Mouse (Mus musculus) cerebellum, adult 9-11 months (tissue): Measurements from ENCODE around the gene Ifna2.
A peak's percentile ranks its signal among the peaks of the same experiment; 100 is the strongest.

ENCODE experiments used
- DNase-seq: peaks from one replicate; pipeline ENCODE4 v3.0.0; 2022

Gene Ifna2

DNA sequence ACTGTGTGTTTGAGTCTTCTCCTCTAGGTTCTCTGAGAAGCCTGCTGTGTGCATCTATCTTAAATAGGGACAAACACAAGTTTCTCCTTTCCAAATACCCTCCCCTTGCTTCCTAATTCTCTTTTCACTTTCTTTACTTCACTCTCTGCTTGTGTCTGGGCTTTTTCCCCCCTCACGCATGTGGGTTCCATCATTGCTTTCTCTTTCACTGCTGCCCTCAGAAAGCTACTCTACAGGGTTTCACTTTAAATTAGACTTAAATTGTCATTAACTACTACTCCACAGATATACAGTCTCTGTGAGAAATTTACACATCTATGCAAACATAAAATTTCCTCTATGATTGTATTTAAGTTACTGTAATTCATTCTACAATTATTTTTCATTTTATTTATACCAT, at the start of gene Ifna2:
Gene Ifna2, minus strand, starts transcription at position 101 of the 400 bp plus-strand sequence.
- no peak for DNase-seq

DNA sequence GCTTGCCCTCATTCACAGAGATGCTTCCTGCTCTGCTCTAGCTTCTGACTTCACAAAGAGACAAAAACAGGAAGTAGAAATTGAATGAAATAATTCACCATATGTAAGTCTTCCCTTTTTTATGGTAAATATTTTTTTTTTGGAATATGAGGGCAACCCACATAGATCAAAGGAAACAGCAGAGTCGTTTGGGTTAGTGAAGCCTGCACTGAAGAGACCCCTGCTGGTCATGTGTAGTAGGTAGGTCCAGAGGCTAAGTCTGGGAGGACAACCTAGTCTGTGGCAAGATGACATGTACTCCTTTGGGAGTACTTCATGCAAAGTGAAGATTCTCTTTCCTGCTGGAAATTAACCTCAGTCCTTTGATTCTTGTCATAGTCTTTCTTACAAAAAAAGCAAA, 43.6 kb upstream of the Ifna2 start:
- no peak for DNase-seq

DNA sequence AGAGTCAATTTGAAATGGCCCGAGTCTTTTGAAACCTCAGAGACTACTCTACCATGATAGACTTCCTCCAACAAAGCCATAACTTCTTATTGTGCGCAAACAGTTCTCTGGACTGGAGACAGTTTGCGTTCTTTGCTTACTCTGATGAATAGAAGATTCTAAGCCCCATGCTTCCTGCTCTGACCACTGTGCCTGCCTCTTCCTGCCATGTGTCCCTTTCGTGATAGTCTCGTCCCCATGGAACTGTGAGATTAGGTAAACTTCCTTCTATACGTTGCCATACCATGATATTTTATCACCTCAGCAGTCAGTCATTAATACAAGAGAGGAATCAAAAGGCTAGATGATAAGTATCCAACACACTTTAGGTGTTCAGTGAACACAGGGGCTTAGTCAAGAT, 43.0 kb upstream of the Ifna2 start:
- DNase-seq, result no peak

DNA sequence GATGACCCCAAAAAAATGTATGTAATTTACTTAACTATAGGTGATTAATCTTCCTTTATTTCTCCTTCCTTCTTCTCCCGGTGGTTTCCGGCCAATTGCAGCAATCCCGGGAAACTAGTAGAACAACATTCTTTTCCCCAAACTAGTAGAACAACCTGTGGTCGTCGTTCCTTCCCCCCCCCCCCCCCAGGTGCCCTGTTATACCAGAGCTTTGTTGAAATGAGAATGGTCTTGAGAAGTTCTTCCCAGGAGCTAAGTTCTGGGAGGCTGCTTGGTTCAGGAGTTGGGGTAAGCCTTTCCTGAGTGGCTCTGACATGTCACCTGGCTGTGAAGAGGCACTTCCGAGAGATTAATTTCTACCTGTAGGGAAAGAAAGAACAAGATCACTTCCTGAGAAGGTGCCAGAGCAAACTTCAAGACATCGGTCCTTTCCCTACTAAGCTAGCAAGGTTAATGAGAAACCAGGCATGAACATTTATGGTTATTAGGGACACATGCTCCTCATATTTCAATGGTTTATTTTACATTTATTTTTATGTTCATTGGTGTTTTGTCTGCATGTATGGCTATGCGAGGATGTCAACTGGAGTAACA, 39.9 kb upstream of the Ifna2 start:
- peak; percentile 12 for DNase-seq

DNA sequence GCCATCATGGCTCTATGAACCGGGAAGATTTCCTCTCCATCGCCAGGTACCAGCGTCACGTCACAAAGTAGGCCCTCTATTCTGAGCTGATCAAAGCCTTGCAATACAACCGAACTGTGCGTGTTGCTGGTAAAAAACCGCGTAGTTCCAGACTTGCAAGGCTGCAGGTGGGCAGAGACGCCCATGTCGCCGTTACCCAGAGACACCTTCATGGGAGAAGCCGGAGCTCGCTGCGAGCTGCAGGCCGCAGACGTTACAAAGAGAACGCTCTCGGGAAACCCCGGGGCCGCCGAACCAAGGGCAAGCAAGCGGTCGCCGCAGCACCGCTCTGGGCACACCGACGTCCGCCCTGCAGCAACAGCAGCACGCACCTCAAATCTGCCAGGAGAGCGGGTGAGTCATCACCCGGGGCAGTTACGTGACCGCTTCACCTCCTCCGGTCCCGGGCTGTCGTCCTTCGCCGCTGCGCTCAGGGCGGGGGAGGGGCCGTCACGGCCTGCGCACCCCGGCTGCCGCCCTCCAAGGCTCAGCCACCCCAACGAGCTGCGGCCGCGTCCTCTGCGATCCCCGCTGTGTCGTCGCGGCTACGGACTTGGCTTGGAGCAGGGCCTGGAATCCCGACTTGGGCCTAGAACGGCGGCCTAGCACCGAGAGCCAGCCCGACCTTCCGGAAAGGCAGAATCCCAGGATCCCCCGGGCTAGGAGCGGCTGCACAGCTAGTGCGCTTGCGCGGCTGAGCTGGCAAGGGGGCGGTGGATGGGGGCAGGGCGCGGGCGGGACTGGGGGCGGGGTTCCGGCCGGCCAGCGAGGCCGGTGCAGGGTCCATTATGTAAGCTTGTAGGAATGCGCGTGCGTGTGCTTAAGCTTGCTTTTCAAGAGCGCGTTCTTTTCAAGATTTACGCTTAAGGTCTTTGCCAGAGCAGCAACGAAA, 38.3 kb upstream of the Ifna2 start, which contains the start of the genes Gm26566 and Klhl9:
Gene Gm26566, plus strand, starts transcription at position 15 of the 931 bp plus-strand sequence.
Gene Klhl9, minus strand, starts transcription at position 675 of the 931 bp plus-strand sequence.
- peak; percentile 95 for DNase-seq

DNA sequence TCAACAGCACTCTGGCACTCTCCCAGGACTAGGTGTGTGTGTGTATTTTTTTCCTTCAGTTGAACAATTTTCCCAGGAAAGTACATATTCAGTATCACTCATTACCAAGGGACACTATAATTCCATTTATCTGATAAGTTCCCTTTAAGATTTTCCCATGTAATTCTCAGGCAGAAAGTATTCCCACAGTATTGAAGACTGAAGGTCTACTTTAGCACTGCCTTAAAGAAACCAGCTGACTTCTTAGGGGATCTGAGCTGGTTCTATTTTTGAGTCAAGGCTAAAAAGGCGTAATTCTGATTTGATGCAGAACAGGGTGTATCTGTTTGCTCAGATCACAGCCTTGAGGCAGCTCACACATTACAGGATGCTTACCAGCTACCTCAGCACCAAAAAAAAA, 35.0 kb upstream of the Ifna2 start:
- no peak for DNase-seq

DNA sequence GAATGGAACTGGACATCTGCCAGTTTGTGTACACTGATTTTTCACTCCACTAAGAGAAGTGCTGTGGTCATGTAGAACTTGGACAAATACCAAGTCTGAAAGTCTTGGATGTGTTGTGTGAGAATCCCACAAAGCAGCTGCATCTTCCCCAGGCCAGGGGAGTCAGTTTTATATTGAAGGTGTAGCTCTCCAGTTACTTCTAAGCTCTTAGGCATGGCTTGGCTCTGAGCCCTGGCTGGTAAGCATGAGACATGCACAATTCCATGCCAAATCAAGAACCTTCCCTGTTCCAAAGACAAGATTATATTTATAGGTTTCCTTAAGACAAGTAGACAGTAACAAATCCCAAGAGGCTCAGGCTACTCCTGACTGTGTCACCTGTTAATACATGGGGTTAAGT, 31.3 kb upstream of the Ifna2 start:
- DNase-seq, result peak; percentile 8

DNA sequence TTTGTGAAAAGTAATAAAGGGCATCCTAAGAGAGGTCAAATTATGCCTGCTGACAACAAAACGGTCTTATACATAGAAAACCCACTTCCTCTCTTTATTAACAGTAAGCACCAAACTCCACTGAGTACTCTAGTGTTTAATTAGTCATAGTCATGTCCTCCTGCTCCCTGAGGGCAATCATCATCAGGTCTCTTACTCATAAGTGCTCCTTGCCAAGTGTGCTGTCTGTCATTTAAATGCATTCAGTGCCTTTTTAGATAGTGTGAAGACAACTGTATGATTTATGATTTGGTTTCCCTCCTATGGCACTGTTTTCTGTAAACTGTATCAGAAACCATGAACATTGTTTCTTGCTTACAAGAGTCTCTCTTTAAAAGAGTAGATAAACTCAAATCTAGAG, 30.6 kb upstream of the Ifna2 start:
- no peak for DNase-seq

DNA sequence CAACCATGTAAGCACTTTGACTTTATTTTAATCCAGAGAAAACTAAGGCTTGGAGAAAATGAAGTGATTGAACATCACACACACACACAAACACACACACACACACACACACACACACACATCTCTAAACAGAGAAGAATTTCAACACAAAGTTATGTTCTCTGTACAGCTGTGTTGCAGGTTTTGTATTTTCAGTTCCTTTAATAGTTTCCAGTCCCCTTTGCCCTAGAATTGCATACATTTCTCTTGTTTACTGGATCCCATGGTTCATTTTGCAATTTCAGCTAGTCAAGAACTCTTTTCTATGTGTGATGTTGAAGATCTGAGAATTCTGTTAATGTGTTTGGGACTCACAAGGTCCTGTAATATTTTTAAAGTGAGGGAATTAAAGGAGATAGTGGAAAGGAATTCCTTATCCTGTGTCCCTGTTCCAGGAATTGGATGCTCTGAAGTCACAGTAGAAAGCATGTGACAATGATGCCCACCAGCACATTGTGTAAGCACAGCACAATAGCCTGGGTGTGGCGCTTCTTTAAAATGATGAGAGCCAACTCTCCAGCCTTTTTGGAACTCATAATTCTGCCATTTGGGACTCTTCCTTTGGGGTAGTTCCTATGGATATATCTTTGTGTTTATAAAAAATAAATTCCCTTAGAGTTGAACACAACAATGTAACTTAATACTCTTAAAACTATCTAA, 23.6 kb upstream of the Ifna2 start:
- DNase-seq, result no peak

DNA sequence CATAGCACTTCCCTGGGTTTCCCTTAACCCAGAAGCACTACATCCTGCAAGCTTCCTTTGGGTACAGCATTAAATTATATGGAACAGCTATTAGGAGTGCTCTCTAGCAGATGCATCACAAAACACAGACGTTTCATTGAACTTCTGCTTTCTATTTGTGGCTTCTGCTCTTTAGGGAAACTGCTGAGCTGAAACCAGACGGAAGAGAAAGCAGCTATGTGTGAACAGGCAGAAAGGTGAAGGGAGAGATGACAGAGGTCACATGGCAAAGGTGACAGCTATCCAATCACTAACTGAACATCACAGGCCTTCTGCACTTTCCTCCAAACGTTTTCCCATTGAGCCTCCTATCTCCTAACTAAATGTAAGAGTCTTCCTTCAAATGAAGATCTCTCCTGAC, 22.2 kb upstream of the Ifna2 start:
- DNase-seq, result no peak

DNA sequence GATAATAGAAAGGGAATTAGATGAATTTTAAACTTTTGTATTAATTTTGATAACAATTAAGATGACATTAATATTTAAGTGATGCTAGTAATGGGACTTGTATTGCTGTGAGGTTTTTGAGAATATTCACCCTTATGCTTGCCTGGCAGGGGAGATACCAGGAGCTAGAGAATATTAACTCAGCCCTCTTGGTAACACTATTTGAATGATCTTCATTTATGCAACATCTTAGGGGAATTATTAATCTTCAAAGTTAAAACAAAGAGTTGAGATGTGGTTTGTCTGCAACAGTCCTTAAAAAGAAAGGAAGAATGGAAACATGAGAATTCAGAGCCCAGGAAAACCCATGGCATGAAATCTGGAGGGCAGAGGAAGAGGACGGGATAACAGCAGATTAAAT, 15.6 kb upstream of the Ifna2 start:
- no peak for DNase-seq

DNA sequence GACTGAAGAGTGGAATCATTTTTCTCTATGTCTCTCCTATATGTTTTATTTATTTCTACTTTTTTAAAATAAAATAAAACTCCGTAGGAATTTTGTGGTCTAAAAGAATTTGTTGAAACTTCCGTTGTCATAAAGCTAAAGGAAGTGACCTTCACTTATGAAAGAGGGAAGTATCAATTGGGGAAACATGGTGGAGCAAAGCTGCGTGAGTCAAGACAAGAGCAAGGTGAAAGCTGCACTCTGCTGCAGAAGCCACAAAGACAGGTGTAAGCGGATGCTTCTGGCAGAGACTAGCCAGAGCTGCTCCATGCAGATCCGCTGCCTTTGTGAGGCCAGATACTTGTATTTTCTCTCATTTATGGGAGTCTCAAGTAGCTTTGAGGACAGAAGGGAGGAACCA, 15.1 kb upstream of the Ifna2 start:
- DNase-seq, result no peak

DNA sequence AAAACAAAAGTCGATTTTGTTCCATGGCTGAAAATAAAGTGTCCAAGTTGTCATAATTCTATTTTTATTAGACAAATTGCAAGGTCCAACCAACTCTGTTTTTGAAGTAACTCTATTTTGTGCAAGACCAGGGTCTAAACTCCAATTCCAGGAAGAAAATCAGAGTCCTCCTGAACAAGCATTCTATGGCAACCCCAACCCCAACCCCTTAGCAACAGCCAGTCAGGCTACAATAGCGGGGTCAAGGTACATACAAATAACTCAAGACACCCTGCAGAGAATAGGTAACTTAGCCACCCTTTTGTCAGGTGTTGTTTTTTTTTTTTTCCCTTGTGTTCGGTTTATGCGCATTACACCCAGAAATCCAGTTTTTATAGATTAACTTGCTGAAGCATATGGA, 14.0 kb upstream of the Ifna2 start:
- DNase-seq, result no peak

DNA sequence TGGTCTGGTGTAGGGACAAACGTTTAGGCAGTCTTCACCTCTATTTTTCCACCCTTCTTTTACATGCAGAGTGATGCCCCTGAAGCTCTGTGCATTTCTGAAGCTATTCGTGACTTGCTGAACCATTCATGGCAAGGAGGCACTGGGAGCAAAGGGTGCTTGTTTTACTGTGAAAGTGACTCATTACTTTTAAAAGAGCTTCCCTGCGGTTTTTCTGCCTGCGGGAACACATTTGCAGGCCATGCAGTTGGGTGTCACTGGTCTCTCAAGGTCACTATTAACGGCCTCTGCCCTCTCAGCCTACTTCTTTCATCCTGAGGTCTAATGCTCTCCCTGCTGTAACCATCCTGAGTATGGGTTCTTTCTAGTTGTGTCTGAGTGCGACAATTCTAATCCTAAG, 13.4 kb upstream of the Ifna2 start:
- no peak for DNase-seq

DNA sequence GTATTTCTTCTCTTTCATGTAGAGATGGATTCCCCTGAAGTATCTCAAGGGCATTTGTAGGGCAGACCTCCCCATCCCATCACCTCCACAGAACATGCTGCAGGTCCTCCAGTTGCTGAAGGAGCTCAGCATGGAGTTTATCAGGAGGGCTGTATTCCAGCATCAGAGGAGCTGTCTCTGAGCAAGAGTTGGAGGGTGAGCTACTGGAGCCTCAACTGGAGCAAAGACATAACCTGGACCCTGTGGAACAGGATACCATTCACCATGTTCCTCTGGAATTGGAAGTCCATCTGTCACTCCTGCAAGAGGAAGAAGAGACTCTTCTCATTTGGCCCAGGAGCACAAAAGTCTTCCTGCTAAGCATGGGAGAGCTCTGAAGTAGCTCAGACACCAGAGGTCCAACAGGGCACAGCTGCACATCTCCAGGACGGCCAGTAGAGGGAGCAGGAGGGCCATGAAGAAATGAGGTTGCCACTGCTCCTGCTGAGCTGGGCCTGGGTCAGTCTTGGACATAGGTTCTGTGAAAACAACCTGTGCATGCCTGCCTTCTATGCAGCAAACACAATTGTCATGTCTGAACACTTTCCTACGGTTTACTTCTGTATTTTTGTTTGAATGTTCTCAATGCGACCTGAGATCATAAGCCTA, 12.6 kb upstream of the Ifna2 start:
- peak; percentile 67 for DNase-seq

DNA sequence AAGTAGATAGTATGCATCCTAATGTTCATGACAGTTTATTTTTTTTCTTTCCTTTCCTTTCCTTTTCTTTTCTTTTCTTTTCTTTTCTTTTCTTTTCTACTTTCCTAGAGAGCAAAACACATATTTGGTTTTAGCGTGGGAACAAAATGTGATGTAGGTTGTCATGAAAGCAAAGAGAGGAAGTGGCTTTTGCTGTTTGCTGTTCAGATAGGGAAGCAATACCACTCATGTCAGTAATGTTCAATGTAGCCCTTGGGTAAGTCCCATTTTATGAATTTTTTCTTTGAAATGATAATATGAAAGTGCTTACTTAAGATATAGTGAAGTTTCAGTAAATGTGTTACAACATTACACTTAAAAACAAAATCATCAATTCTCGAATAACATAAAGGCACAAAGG, 9.7 kb upstream of the Ifna2 start:
- DNase-seq, result no peak

DNA sequence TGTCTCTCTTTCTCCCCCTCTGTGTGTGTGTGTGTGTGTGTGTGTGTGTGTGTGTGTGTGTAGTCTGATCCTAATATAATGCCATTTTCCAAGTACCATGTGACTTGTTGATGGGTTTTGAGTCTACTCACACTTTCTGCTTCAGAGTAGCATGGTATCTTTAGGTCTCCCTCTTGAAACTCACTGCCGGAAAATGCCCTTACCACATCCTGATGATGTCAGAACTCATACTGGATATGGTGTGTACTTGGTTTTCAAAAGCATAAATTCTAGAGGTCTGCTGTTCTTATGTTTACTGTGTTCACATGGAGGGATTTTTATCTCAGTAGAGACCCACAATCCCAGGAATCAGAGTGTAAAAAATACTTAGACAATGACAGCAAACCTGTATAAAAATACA, 8.8 kb upstream of the Ifna2 start:
- no peak for DNase-seq

DNA sequence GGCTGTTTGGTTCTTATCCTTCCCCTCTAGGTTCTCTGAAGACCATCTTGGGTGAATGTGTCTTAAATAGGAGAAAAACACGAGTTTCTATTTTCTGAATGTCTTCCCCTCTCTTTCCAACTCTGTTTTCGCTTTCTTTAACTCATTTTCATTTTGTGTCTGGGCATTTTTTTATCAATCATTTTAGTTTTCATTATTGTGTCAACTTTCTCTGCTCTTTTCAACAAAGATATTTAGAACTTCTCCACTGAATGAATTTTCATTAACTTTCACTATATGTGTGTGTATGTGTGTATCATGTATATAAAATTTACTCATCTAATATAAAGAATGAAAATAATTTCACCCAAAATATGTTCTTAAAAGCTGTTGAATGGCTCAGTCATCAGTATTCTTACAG, 7.5 kb upstream of the Ifna2 start, which contains the start of gene Ifnab:
Gene Ifnab, minus strand, starts transcription at position 101 of the 400 bp plus-strand sequence.
- DNase-seq, result no peak

DNA sequence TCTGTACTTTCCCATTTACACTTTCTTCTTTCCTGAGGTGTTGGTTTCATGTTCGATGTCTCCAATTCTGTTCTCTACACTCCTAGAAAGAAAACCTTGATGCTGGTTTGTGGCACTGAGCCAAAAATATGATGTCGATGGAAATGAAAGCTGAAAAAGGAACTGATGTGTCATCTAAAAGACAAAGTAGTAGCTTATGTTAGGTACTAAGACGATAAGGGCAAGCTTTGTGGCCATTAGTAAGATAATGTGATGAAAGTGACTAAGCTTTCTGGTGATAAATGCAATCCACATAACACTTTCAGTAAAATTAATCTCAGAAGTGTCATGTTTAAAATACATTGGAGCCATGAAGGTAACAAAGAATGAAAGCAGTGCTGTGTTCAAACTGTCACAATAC, 2.4 kb downstream of the Ifna2 start:
- no peak for DNase-seq

DNA sequence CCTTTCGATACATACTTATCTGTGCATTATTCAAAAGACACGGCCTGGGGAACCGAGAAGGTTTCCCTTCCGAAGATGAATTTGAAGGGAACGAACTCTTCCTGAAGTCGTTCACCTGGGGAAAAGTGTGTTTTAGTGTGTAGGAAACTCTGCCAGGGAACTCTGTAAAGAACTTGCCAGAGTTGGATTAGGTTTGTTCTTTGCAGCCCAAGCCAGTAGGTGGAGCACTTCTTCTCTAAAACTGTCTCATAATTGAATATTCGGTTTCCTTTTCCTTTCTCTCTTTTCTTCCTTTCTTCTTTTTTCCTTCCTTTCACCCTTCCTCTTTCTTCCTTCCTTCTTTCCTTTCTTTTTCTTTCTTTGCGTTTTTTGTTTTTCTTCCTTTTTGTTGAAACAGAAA, 3.4 kb downstream of the Ifna2 start:
- no peak for DNase-seq

DNA sequence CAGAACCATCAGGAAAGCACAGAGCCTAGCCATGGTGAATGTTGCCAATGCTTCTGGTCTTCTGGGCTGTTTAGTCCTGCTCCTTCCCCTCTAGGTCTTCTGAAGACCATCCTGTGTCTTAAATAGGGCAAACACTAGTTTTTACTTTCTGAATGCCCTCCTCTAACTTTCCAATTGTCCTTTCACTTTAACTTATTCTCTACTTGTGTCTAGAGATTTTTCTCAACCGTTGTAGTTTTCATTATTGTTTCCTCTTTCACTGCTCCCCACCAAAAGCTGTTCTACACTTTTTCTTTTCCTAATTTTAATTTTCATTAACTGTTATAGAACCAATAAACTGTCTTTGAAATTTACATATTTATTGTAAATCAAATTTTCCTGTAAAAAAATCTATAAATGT, 6.9 kb downstream of the Ifna2 start, which contains the start of gene Ifna16:
Gene Ifna16, minus strand, starts transcription at position 101 of the 400 bp plus-strand sequence.
- no peak for DNase-seq

DNA sequence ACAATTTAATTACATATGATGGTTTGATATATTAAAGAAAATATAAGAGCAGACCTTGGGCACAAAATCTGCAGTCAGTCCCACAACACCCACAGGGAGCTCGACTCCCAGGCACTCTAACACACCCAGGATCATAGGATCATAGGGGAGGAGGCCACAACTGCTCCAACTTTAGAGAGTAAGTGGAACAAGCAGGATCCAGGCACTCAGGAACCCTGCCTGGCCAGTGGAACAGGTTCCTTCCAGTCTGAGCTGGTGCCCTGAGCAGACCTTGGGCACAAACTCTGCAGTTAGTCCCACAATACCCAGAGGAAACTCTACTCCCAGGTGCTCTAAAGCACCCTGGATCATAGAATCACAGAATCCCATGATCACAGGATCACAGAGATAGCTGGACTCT, 28.3 kb downstream of the Ifna2 start:
- DNase-seq, result no peak

DNA sequence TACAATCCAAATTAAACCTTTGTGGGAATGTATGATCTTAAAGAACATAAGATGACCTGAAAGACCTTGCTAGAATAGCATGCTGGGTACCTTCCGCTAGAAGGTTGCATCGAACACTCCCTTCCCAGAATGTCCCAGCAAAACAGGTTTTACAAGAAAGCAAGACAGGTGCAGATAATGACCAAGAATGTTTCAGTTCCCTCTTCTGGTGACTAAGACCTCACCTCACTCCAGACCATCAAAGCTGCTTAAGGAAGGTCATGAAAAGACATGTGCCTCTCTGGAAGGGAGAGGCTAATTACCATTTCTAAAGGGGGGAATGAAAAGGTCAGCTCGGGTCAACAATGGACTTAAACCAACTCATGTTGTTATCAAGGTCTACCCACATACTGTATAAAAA, 30.1 kb downstream of the Ifna2 start:
- no peak for DNase-seq
